Mouse (Mus musculus) kidney, postnatal 10 days (tissue): ENCODE results near the gene Ccdc149.
A peak's percentile ranks its signal among the peaks of the same experiment; 100 is the strongest.

Experiments used
- DNase-seq: peaks from one replicate; pipeline ENCODE4 v3.0.0; 2021; ENCODE audit warnings: mixed read lengths

Gene Ccdc149

DNA sequence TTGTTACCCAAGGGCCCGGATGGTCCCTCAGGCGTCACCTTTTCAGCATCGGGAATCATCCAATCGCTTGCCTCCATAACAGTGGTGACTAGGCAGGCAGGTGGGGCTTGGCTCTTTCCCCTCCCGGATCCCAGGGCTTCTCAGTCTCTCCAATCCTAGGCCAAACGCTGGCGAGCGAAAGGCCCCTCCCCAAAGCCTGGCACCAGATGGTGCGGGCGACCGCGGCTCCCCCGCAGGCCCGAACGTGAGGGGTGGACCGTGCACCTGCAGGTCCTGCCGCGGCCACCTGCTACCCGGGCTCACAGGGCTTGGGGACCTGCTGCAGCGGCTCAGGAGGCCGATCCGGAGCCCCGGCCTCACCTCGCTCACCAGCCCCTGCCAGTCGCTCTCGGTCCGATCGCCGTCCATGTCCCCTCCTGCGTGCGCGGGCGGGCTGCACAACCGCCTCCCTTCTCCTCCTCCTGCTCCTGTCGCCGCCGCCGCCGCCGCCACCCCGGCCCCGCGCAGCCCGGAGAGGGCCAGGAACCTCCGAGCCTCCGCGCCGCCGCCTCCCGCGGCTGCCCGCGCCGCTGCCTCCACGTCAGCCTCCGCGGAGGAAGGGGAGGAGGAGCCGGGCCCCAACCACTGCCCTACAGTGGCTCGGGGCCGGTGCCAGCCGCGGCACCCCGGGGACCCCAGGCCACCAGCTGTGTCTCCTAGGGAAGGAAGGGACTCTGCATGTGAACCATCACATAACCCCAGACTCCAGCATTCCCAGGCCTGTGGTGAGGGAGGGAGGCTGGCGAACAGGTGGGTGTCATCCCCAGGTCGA, at the start of gene Ccdc149:
Gene Ccdc149, minus strand, starts transcription at position 531 of the 811 bp plus-strand sequence.
- DNase-seq, result peak; percentile 76

GRCm38 (mm10) chr5:52519921-52520320, 48.6 kb upstream of the Ccdc149 start:
- no peak for DNase-seq

- DNase-seq, result no peak
These were observed 44.8 kb upstream of the Ccdc149 start for GRCm38 (mm10) chr5:52516072-52516476.

- peak; percentile 84 for DNase-seq
These were observed 44.1 kb upstream of the Ccdc149 start for GRCm38 (mm10) chr5:52515246-52516021.

GRCm38 (mm10) chr5:52511089-52511488, 39.8 kb upstream of the Ccdc149 start:
- DNase-seq, result no peak

DNA sequence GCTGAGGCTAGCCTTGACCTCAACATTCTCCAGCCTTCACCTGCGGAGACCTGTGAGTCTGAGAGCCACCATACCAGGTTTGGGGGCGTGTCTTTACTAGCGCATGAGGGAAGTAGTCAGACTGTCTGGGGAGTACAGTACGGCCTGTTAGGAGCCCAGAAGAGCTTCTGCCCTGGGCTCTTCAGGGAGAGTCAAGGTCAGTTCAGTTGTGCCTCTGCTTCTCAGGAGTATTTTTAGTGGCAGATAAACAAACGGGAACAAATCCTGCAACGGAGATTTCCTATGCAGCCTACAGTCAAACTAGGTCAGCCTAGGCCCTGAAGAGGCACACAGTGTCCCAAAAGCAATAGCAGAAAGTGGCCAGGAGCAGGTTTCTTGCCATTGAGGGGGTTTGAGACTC, 38.1 kb upstream of the Ccdc149 start:
- DNase-seq, result no peak

DNA sequence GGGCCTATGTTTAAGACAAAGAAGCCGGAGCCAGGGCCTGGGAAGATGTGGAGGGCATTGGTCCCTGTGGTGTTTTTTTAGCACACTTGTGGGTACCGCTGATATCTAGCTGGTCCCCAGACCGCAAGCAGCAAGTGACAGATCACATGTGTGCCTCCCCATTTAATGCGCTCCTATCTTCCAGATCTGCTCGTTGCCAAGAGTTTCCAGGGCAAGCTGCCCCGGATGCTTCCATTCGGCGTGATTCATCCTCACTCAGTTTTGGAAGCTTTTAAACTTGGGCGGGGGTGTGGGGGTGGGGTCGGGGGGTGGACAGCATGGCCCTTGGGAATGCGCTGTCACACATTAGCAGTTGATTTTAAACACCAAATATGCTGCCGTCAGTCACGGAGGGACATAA, 33.3 kb upstream of the Ccdc149 start:
- DNase-seq, result no peak

DNA sequence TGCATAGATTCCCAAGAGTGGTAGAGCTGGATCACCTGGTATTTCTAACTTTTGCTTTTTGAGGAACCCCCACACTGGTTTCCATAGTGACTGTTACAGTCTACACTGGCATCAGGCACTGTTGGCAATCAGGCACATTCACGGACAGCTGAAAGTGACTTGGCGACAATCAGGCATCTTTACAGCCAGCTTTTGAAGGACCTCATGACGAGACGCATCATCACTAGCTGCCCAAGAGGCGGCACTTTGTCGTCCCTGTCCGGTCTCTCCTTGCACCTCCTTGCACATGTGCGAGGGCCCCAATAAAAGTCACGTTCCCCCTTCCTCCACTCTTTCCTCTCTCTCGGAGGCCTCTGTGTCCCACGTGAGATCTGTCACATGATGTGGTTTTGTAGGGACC, 32.8 kb upstream of the Ccdc149 start:
- DNase-seq, result no peak

- DNase-seq, result no peak
These were observed 24.4 kb upstream of the Ccdc149 start for GRCm38 (mm10) chr5:52495671-52496070.

DNA sequence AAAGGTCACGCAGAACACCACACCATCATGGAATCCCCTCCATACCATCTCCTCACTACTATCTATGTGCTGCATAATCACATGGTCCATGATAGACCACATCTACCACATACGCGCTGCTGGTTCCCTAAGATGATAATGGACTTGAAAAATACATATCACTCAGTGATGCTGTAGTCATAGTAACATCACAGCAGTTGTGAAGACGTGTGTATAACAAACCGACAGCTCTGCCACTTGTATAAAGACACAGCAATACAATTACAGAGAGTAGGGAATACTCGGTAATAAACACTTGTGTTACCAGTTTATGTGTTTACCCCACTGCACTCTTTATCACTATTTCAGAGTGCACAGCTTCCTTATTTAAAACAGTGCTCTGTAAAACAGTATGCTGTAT, 20.2 kb upstream of the Ccdc149 start:
- DNase-seq, result no peak

- DNase-seq, result no peak
These were observed 16.5 kb upstream of the Ccdc149 start for GRCm38 (mm10) chr5:52487559-52488430.

- DNase-seq, result peak; percentile 13
These were observed 5.5 kb upstream of the Ccdc149 start for GRCm38 (mm10) chr5:52476826-52477225.

DNA sequence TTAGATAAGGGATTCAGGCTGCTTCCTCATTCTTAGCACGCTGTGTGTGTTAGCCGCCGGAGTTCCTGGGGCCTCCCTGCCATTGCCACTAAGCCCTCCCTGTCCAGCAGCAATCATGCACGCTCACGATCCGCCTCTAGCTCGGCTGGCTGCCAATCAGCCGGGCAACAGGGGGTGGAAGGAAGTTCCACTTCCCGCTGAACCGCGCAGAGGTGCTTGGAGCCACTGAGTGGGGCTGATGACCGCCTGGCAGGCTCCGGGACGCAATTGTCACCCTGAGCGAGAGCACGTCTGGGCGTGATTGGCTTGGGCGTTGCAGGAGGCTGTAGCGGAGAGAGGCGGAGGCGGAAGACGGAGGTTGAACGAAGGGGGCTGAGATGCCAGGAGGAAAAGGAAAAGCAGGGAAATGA, 5.0 kb upstream of the Ccdc149 start:
- peak; percentile 92 for DNase-seq

DNA sequence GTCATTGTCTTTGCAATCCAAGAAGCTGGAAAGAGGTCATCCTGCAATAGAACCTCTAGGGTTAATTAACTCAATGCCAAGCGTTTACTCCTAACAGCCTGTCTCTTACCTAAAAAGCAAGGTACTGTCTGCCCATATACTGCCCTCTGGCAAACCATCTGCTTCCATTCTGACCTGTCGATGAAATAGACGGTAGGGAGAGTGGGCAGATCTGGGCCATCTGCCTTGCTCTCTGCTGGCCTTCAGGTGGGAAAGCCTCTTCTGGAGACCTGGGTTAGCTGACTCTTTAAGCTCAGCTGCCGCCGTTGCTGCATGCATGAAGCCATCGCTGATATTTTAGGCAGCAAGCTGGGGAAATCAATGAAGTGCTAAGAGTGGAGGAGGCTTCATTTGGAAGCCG, 2.7 kb upstream of the Ccdc149 start:
- no peak for DNase-seq

DNA sequence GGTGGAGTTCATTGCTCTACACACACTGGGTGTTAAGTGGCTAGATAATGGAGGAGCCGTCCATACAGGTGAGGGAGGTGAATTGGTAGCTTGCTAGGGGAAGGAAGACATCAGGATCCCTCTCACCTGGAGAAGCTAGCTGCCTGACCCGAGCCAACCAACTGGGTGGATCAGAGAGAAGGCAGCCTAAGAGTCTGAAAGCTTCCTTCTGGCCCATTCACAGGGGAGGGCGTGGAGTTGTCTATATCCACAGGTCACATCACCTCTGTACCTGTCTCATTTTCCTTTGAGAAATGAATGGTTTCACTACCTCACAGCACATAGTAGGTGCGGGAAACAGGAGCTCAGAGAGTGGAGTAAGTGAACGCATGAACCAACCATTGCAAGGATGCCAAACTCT, 770 bp downstream of the Ccdc149 start:
- DNase-seq, result no peak

DNA sequence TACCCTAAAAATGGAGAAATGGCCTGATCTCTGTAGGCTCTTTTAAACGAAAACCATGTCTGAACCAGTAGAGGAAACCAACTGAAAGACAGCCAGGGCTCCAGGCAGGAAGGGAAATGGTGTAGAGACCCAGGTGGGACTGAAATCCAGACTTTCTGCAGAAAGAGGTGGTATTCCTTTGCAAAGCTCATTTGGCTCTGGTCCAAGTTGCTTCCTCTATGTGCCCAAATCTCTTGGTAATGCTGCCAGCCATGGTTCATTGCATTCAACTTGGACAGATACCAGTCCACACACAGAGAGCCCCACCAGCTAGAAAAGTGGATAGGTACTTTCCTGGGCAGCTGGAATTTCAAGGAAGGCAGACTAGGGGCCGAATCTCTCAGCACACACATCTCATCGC, 3.5 kb downstream of the Ccdc149 start:
- no peak for DNase-seq

DNA sequence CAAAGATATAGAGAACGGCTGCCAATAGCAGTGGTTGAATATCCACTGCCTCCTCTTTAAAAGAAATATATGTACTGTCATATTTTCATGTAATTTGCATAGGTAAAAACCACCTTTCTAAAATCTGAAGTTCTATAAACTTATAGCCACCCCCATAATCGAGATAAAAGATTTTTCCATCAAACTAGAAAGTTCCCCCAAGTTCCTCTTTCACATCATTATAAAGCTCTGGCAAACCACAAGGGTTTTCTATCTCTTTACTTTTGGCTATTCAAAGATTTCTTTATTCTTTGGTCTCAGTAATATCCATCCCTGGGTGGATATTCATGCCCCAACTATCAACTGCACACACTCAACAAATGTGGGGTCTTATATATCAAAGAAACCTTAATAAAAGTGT, 8.9 kb downstream of the Ccdc149 start:
- no peak for DNase-seq

- no peak for DNase-seq
These were observed 9.7 kb downstream of the Ccdc149 start for GRCm38 (mm10) chr5:52461434-52462124.

GRCm38 (mm10) chr5:52459308-52459707, 12.0 kb downstream of the Ccdc149 start:
- no peak for DNase-seq

- DNase-seq, result no peak
These were observed 14.2 kb downstream of the Ccdc149 start for GRCm38 (mm10) chr5:52457154-52457553.

DNA sequence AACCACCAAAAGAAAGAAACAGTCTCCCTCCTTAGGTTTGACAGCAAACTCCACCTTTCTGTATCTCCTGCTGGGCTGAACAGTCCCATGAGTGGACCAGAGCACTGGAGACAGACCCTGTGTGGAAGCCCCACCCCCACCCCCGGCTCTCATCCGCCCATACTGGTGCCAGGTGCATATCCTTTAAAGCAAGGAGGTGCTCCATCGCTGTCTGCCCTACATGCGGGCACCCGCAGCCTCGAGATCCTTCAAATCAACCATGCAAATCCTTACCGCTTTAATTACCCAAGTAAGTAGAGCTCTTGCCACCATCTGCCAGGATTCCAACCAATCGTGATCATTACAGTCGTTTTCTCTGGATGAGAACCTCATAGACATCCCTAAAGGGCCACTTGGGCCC, 20.5 kb downstream of the Ccdc149 start:
- DNase-seq, result no peak

GRCm38 (mm10) chr5:52449187-52449586, 22.1 kb downstream of the Ccdc149 start:
- DNase-seq, result no peak

GRCm38 (mm10) chr5:52440278-52440677, 31.0 kb downstream of the Ccdc149 start:
- no peak for DNase-seq
